Mouse (Mus musculus) C2C12 (cell line): ENCODE data around the gene Zbtb24. TPM values are rescaled to one million over a fixed set of nuclear protein-coding genes. Genes with fewer than 3 reads are reported as not detected.

Experiments used
- H3K27me3 ChIP-seq: one replicate; pipeline ENCODE4 v1.6.1; 2011; ENCODE audit not compliant: control insufficient read depth, insufficient read depth, insufficient read length
- H3K36me3 ChIP-seq: one replicate; pipeline ENCODE4 v1.6.1; 2011; ENCODE audit not compliant: control insufficient read depth, insufficient read depth
- H3K4me3 ChIP-seq: one replicate; pipeline ENCODE4 v1.5.1; 2011; ENCODE audit warnings: mild to moderate bottlenecking, control low read depth; ENCODE audit not compliant: poor library complexity, insufficient read depth, severe bottlenecking
- H3K79me2 ChIP-seq: one replicate; pipeline ENCODE4 v1.6.1; 2011; ENCODE audit not compliant: control insufficient read depth, insufficient read depth
- H3K79me3 ChIP-seq: one replicate; pipeline ENCODE4 v1.6.1; 2011; ENCODE audit warnings: low read depth, control low read depth
- H3ac ChIP-seq: one replicate; pipeline ENCODE3; 2011; ENCODE audit warnings: low read depth; ENCODE audit not compliant: control insufficient read depth, insufficient read length
- CEBPB ChIP-seq: IDR thresholded peaks from one replicate; pipeline ENCODE4 v1.6.1; 2011; ENCODE audit warnings: low read depth, mild to moderate bottlenecking, control low read depth, moderate library complexity
- CTCF ChIP-seq: IDR thresholded peaks from one replicate; pipeline ENCODE4 v1.5.1; 2011; ENCODE audit not compliant: control insufficient read depth, insufficient read depth, insufficient read length
- FOSL1 ChIP-seq: IDR thresholded peaks from one replicate; pipeline ENCODE4 v1.8.0; 2011; ENCODE audit warnings: mild to moderate bottlenecking, low read length; ENCODE audit not compliant: poor library complexity, insufficient read depth, severe bottlenecking
- MAX ChIP-seq: IDR thresholded peaks from one replicate; pipeline ENCODE4 v1.6.1; 2011; ENCODE audit warnings: mild to moderate bottlenecking, control low read depth
- MYOD1 ChIP-seq: IDR thresholded peaks from one replicate; pipeline ENCODE4 v1.6.1; 2011; ENCODE audit warnings: low read depth; ENCODE audit not compliant: control insufficient read depth, insufficient read length
- MYOG ChIP-seq: IDR thresholded peaks from one replicate; pipeline ENCODE4 v1.6.1; 2011; ENCODE audit not compliant: control insufficient read depth, insufficient read length; ENCODE audit errors: extremely low read depth
- USF1 ChIP-seq: IDR thresholded peaks from one replicate; pipeline ENCODE4 v1.6.1; 2011; ENCODE audit warnings: low read depth, mild to moderate bottlenecking, control low read depth, moderate library complexity
- polyA plus RNA-seq: library from polyadenylated mRNA; unstranded; fragments of >200 nt; fragmentation: generic; extraction: Trizol; gene quantifications from one replicate; pipeline ENCODE4 v1.2.1, GENCODE M21; 2012; ENCODE audit warnings: missing spikeins

Zbtb24 gene
- polyA plus RNA-seq, 1 experiment: 5.7 TPM

DNA sequence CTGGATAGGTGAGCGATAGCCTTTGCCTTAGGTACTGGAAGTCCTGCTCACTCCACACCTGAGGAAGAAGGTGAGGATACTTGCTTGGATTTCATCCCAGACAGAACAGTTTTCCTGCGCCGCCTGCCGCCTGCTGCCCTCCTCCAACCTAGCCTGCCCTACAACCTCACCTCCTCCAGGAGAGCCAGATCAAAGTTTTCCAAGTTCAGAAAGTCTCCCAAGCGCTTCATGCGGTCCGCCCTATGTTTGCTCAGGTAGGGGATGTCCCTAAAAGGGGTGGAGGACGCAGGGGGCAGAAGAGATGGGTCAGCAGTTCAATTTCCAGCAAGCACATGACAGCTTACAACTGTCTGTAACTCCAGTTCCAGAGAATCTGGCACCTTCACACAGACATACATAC lies 39.1 kb downstream of the Zbtb24 start:
- peak overlapping the region; percentile 46 for H3K4me3 ChIP-seq
- no peak for TF ChIP-seq CTCF
- no peak for TF ChIP-seq FOSL1
- TF ChIP-seq CEBPB: no peak
- no peak for TF ChIP-seq USF1
- TF ChIP-seq MAX: no peak
- TF ChIP-seq MYOG: no peak
- TF ChIP-seq MYOD1: no peak
- no peaks in the 10 kb centered on the region for H3K79me3 ChIP-seq
- peaks cover 16% of the 10 kb centered on the region for H3K36me3 ChIP-seq
- no peaks in the 10 kb centered on the region for H3K79me2 ChIP-seq
- H3K27me3 ChIP-seq: no peaks in the 10 kb centered on the region
- H3ac ChIP-seq: peak overlapping the region; percentile 31

DNA sequence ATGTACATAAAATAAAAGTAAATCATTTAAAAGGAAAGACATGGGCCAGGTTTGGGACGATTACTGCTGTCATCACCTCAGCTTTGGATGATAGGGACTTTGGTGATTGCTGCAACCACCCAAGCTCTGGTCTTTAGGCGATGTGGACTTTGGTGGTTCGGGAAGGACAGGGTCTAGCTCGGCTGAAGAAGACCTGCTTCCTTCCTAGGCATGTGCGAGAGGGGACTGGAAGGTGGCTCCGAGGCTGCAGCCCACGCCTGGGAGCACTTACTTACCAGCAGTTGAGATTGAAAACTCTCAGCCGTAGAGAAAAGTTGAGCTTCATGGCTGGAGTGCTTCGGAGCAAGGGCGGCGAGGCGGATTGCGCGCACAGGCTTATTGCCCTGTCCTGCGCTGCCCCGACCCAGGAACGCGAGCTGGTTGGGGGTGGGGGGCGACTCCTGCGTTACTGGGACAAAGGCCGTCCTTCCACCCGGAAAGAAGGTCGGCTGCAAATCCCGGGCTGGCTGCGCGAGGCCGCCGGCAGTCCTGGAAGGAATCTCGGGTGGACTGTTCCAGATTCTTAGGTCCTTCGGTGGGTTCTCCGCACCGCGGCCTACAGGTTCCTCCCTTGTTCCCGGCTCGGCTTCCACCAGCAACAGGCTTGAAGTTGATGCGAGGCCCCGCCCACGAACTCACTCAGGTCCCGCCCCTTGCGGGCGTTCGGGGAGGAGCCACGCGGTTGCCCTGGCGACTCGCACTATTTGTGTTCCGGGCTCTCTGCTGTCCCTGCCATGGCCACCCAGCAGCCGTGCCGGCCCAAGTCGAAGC lies 39.7 kb downstream of the Zbtb24 start, which contains the start of the genes Smpd2 and Ppil6:
Smpd2 (minus strand) TSS at position 662 of the 810 bp plus-strand sequence.
Ppil6 (plus strand) TSS at position 732 of the 810 bp plus-strand sequence.
- TF ChIP-seq MAX (no peak), CEBPB (no peak), CTCF (no peak), MYOG (no peak), FOSL1 (no peak), USF1 (no peak), MYOD1 (no peak)
- H3K79me2 ChIP-seq: no peaks in the 10 kb centered on the region

DNA sequence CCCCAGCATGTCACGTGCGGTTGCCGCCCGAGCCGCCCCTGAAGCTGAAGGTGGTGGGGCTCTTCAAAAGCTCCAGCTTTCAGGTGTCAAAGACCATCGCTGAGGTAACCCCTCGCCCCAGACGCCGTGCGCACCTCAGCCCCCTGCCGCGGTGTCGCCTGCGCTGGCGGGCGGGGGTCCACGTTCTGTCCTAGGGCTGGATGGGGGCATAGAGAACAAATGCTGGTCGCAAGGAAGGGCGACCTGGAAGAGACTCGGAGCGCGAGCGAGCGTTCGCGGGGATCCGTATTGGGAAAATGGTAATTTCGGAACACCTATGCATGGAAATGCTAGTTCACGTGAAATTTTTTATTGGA lies 40.3 kb downstream of the Zbtb24 start:
- Histone ChIP-seq H3K27me3 (no peaks in the 10 kb centered on the region), H3K79me3 (no peaks in the 10 kb centered on the region), H3ac (peak overlapping the region; percentile 74), H3K36me3 (peaks cover 9% of the 10 kb centered on the region), H3K4me3 (peak overlapping the region; percentile 46), H3K79me2 (no peaks in the 10 kb centered on the region)
- no peak for TF ChIP-seq CTCF
- TF ChIP-seq FOSL1: no peak
- TF ChIP-seq MAX: no peak
- no peak for TF ChIP-seq USF1
- TF ChIP-seq CEBPB: no peak
- no peak for TF ChIP-seq MYOG
- TF ChIP-seq MYOD1: no peak

More for the DNA sequence above, 39.7 kb downstream of the Zbtb24 start, which contains the start of the genes Smpd2 and Ppil6:
- peak within 1 kb of the TSS; percentile 46 for H3K4me3 ChIP-seq
- peak within 1 kb of the TSS; percentile 74 for H3ac ChIP-seq
- H3K36me3 ChIP-seq: peaks cover 15% of the 10 kb centered on the region
- no peaks in the 10 kb centered on the region for H3K79me3 ChIP-seq
- H3K27me3 ChIP-seq: no peaks in the 10 kb centered on the region

DNA sequence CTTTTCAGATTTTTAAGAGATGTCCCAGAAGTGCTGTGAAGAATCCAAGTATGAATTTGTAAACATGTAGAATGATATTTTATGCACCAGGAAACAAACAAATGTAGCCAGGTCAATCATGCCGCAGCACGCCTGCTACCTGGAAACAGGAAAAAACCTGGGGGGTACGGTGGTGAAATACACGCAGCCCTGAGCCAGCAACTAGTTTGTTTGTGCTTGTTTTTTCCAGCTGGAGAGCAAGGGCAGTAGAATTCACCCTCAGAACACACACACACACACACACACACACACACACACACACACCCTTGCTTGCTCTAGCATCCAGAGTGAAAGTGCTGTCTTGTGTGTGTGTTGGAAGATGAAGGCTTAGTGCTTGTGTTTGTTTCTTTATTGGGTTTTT lies 40.9 kb downstream of the Zbtb24 start:
- H3ac ChIP-seq: no peak overlapping the region
- H3K4me3 ChIP-seq: no peak overlapping the region
- peaks cover 5% of the 10 kb centered on the region for H3K36me3 ChIP-seq
- no peaks in the 10 kb centered on the region for H3K27me3 ChIP-seq
- no peaks in the 10 kb centered on the region for H3K79me3 ChIP-seq
- H3K79me2 ChIP-seq: no peaks in the 10 kb centered on the region
- TF ChIP-seq CEBPB (no peak), MAX (no peak), MYOD1 (no peak), MYOG (no peak), USF1 (no peak), FOSL1 (no peak), CTCF (no peak)

DNA sequence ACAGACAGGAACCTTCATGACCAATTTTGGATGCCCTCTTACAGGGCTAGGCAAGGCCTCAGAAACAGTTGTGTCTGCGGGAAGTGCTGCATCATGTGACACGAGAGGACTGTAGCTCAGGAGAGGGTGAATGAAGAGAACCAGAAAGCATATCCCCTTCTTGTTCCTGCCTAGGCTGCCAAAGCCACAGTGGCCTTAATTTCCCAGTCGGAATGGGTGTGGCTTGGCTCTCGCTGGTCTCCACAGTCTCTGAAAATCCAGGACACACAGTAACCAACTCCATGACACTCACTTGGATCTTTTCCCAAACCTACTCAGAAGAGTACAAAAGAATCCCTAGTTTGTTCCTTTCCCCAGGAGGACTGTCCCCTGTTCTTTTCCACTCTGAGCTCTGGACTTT lies 50.8 kb downstream of the Zbtb24 start:
- Histone ChIP-seq H3ac (no peak overlapping the region), H3K79me3 (no peaks in the 10 kb centered on the region), H3K27me3 (no peaks in the 10 kb centered on the region), H3K4me3 (no peak overlapping the region), H3K36me3 (no peaks in the 10 kb centered on the region), H3K79me2 (no peaks in the 10 kb centered on the region)
- TF ChIP-seq MYOG: no peak
- peak; percentile 59 for TF ChIP-seq USF1

DNA sequence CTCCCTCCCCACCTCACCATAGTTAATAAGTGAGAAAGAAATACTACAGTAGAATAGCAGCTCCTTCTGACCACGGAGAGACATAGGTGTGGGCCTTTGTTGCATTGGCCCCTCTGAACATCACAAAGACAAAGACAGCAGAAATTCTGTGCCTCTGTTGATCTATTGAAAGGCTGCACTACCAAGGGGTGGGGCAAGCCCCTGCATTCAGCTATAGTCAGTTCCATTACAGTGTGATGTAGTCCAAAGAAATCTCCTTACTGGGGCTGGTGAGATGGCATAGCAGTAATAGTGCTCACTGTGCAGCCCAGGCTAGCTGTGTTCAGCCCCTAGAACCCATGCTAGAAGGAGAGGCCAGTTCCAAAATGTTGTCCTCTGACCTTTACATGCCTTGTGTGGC lies 54.8 kb downstream of the Zbtb24 start:
- Histone ChIP-seq H3K36me3 (no peaks in the 10 kb centered on the region), H3K4me3 (no peak overlapping the region), H3K79me3 (no peaks in the 10 kb centered on the region), H3ac (no peak overlapping the region), H3K27me3 (peaks cover 8% of the 10 kb centered on the region), H3K79me2 (no peaks in the 10 kb centered on the region)
- no peak for TF ChIP-seq MAX
- no peak for TF ChIP-seq MYOG
- no peak for TF ChIP-seq MYOD1
- no peak for TF ChIP-seq USF1
